Mouse (Mus musculus) c-Kit-positive CD71-negative TER-119-negative erythroid progenitor cells, embryonic 14.5 days (primary cell): ENCODE data around the gene Rab12.
A peak's percentile ranks its signal among the peaks of the same experiment; 100 is the strongest.
"Not testable (repeated sequence)": the region's sequence is repeated elsewhere in the genome, so short reads cannot be mapped to it uniquely, and the experiment has no call there.

Experiments used
- DNase-seq: peaks from one replicate; pipeline ENCODE4 v3.0.0-alpha.2; 2013; ENCODE audit warnings: low read depth

Rab12 gene

DNA sequence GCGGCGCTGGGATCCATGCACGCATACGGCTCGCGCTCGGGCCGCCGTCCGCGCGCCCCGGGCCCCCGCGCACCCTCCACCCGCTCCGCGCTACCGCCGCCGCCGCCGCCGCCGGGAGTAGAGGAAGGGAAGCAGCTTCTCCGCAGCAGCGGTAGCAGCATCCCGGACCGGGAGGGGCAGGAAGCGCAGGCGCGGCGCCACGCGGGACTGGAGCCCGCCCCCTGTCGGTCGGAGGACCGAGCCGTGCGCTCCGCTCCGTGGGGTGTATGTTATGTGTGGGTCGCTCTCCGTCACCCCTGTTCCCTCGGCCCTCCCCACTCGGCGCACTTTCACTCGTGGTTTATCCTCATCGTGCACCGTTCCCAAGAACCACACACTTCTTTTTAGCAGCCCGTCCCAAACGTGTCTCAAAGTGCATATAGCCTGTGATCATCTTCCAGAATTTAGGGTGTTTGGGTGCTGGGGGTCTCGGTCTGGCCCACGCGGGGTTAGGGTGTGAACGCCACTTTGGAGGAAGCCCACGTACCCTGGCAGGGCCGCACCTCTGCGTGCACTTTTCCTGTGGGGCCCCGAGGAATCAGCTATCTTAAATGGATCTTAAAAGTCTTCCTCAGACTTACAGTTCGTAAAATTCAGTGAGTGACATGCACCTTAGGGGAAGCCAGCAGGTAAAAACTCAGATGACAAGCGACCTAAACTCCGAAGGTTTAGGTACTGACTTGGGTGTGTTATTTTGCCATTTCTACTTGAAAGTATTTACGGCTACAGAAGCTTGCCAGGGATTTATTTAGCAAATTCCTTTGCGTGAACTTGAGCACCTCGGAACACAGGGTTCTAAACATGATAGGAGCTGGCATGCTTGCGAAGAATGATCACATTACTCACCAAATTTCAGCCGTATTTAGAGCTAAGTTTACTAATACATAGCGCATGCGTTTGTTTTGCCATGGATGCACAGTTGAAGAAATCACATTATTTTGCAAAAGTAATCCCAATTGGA, at the start of gene Rab12:
TSS of gene Rab12 (minus strand) at position 176 of the 1,000 bp plus-strand sequence.
- DNase-seq = peak; percentile 61

DNA sequence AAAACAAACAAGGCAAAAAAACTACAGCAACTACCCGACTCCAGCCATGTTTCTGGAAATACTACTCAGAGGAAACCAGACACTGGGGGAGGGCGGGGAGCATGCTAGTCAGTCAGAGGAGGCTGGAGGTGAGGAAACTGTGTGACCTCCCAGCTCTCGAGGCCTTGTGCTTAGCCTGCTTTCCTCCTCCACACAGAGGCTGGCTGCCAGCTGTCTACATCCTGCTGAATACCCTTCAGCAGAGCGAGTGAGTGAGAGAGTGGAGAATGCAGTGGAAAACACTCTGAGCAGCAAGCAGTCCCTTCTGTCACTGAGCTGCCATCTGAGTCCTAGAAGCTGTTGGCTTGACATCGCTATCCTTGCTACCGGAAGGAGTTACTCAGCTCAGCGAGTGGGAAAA, 44.7 kb upstream of the Rab12 start:
- DNase-seq = no peak

DNA sequence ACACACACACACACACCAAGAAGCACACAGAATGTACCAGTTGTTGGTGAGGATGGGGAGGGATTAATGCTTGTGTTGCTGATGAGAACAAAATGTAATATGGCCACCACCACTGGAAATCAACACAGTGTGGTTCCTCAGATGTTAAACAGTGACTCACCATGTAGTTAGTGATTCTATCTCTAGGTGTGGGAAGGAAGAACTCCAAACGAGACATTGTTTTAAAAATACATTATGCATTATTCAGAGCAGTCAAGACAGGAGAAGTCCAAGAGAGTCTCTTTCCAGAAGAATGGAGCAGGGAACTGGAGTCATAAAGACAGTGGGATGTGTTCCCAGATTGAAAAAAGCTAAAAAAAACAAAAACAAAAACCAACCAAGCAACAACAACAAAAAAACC, 44.0 kb upstream of the Rab12 start:
- no peak for DNase-seq

DNA sequence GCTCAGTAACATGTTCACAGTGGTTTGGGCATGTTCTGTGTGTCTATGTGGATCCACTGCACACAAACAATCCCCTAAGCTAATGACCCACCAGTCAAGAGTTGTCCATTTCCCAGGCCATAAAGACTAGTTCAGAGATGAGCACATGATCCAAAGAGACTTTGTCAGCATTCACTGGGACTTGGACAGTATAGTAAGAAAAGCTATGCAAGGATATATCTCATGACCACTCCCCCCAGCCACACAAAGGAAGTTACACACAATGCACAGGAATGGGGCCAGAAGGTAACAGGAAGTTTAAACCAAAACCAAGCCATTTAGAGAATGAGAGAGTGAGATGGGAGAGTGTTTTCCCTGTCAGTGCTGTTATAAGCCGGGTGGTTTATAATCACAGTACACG, 41.9 kb upstream of the Rab12 start:
- no peak for DNase-seq

DNA sequence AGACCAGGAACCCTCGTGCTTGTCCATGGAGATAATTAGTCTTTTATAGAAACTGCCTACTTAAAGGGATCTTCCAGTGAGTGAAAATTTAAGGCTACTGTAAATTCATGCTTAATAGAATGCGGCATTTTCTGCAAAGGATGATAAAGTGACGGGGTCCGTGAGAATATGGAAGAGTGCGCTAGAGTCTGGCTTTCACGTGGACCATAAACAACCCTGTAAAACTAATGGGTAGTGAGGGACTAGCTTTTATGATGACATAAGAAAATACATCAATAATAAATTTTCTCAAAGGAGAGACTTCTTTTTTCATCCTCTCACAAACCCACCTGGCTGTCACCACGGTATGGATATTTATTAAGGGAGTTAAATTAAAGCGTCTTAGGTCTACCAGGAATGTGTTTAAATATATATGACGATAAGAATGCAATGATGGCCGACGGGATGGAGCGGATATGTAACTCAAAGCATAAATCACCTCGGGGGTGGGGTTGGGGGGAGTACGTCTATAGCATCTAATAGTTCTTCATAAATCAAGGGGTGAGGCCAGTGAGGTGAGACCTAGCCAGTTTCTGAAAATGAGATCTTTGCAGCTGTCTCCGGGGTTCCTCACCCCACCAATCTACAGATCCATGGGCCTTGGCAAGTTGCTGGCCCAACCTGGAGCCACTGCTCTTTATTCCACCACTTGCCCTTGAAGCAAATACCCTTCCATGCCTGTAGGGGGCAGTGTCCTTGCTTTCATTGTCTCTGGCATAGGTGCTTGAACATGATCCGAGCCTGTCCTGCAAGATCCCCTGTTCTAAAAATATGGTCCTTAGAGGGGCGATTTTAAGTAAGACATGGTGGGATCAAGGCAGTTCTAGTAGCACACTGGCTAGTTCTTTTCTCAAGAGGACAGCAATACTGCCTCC, 39.1 kb upstream of the Rab12 start:
- DNase-seq = no peak

DNA sequence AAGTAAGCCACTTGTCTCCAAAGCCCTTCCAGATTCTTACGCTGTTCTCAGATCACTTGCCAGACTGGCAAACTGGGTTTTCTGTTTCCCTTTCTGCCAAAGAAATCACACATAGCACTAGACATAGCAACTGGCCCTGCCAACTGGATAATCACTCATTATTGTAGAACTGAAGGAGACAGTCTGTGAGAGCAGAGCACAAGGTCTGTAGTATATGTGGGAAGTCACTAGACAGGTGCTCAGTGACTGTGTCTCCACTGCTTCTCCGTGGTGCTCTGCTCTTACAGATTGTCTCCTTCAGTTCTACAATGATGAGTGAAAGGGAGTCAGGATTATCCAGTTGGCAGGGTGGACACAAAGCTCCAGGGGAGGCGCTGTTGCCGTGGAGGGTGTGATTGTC, 33.2 kb upstream of the Rab12 start:
- DNase-seq = no peak

DNA sequence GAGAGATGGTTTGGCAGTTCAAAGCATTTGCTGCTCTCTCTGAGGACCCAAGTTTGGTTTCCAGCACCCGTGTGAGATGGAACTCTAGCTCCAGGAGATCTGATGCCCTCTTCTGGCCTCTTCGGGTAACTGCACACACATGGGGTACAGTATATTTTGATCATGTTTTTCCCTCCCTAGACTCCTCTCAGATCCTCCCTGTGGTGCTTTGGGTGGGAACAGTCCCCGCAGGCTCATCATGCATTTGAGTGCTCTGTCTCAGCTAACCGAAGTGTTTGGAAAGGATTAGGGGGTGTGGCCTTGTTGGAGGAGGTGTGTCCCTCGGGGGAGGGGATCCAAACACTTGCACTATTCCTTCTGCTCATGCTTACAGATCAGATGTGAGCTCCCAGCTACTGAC, 31.0 kb upstream of the Rab12 start:
- no peak for DNase-seq

DNA sequence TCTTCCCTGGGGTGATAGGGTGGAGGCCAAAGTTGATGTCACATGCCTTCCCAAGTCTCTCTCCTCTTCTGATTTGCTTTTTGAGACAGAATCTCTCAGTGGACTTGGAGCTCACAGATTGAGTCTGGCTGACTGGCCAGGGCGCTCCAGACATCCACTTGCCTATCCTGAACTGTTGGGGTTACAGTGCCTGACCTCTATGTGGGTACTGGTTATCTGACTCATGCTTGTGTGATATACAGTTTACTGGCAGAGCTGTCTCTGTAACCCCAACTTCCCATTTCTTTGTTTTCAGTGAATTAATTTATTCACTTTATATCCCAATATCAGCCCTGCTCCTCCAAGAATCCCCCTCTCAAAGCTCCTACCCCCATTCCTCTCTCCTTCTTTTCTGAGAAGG, 12.8 kb upstream of the Rab12 start:
- no peak for DNase-seq

DNA sequence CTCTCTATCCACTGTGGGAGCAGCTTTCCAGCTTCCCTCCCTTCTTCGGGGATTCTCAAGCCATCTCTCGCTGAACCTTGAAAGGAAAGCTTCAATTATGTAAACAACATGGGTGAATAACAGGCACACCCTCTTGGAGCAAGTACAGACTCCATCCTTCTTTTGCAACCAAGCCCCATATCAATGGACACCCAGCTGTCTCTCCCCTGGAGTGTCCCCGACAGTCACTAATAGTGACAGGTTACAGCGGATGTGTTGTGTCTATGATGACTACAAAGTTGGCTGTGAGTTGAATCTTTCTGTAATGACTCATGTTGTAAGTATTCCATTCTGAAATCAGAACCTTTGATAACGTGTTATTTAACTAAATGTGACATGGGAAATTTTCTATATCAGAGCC, 3.9 kb upstream of the Rab12 start:
- DNase-seq = no peak

DNA sequence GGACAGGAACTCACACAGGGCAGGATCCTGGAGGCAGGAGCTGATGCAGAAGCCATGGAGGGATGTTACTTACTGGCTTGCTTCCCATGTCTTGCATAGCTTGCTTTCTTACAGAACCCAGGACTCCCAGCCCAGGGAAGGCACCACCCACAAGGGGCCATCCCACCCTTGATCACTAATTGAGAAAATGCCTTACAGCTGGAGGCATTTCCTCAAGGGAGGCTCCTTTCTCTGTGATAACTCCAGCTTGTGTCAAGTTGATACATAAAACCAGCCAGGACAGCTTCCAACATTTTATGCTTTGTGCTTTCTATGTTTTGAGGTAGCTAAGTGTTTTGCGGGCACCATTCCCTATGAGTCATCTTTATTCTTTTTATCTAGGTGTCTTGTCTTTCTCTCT, 3.1 kb upstream of the Rab12 start:
- DNase-seq = not testable (repeated sequence)

DNA sequence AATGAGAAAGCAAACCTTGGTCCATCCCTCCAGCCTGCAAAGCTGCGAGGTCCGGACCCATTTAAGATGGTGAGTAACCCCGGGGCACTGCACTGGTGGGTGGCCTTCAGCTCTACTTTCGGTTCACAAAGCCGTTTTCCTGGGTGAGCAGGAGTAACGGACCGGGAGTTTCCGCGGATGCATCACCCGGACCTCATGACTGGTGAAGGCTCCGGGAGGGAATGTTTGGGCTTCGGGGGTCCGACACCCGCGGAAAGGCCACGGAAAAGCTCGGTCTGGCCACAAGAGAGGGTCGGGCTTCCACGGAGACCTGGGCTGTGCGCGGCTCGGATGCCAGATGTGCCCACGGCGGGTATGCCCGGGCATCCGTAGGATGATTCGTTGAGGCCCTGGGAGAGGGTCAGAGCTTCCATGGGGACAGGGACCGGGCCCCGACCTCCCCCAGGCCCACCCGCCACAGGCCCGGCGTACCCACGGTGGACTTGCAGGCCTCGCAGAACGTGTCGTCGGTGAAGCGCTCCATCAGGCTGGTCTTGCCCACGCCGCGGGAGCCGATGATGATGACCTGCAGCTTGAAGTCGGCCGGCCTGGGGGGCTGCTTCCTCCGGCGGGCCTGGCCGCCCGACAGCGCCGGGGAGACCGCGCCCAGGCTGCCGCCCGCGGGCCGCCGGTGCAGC, 514 bp downstream of the Rab12 start:
- DNase-seq = no peak

DNA sequence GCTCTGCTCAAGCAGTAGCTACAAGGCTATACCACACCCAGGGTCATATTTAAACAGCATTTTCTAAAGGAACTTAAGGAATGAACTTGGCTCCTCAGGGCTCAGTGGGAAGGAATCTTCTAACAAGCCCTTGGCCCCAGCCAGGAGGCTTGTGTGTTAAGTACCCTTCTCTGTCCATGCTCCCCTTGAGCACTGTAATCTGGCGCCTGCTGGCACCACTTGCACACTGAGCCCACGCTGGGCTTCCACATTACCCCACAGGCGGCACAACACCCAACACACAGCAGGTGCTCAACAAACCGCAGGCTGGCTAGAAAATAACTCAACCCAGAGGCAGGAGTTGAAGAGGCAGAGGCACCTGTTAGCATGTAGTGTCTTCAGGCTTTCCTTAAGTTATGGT, 2.6 kb downstream of the Rab12 start:
- DNase-seq = no peak

DNA sequence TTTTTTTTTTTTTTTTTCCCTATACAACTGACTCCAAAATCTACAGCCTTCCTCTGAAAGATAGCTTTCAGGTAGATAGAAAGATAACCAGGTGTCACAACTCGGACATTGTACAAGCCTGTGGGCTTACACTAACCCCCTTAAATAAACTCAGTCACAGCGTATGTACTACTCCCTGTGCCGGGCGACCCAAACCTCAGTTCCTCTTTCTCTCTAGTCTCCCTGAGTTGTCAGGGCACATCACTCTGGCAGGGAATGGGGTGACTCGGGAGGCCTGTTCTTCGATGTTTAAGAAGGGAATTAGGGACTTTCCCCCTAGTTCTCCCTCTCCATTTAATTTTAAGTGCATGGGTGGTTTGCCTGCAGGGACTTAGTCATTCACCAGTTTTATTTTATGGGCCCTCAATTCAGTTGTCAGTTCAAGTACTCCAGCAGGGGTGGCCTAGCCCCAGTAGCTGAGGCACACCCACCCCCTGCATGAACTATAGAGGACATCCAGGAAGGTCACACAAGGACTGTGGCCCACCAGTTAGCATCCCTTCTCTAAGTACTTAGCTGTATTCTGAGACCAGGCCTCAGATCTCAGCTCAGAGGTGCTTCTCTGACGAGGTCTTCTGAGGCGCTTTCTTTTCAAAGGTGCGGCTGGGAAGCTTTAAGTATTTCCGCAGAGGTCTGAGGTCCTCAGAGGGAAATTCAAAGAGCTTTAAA, 5.1 kb downstream of the Rab12 start:
- no peak for DNase-seq

DNA sequence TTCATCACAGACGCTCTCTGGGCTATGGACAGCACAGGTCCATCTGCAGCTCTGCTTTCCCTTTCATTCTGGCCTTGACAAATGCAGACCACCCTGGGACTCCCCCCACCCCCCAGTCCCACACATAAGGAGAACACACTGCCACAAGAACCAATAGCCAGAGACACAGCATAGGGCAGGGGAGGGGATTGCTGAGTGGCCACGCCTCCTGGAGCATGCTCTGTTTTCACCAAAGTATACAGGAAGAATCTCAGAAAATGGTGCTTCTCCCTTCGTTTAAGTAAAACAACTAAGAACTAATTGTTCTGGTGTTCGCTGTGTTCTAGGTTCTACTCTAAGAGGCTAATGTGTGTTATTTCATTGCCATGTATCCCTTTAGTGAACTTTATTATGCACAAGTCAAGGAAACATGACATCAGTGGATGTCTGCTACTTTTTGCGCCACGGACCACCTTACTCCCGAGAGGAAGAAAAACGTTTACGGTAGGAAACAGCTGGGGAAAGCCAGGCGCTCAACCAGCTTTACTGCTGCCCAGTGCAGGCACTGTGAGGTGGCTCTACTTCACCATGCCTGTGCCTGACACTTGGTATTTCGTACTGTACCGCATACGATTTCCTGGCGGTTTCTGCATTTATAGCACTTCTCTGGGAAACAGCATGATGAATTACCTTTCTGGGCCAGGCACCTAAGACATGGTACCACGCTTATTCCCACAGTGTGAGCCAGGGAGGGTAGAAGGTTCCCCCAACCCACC, 7.2 kb downstream of the Rab12 start:
- DNase-seq = no peak

DNA sequence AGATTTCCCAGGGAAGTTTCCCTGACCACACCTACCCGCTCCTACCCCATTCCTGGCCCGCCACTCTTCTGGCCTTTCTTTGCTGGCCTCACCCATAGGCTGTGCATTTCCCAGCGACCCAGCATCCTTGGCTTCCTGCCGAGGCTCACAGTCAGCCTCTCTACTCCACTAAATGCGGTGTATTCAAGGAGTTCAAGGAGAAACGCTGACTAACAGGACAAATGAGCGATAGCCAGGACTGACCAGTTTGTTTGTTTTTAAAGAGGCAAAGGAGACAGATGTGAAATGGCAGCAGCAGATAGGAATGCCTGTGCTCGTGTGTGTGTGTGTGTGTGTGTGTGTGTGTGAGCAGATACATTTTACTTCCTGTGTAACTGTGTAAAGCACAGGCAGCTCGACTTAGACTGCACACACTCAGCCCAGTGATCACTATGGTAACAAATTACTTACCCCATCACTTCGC, 9.3 kb downstream of the Rab12 start:
- DNase-seq = no peak

DNA sequence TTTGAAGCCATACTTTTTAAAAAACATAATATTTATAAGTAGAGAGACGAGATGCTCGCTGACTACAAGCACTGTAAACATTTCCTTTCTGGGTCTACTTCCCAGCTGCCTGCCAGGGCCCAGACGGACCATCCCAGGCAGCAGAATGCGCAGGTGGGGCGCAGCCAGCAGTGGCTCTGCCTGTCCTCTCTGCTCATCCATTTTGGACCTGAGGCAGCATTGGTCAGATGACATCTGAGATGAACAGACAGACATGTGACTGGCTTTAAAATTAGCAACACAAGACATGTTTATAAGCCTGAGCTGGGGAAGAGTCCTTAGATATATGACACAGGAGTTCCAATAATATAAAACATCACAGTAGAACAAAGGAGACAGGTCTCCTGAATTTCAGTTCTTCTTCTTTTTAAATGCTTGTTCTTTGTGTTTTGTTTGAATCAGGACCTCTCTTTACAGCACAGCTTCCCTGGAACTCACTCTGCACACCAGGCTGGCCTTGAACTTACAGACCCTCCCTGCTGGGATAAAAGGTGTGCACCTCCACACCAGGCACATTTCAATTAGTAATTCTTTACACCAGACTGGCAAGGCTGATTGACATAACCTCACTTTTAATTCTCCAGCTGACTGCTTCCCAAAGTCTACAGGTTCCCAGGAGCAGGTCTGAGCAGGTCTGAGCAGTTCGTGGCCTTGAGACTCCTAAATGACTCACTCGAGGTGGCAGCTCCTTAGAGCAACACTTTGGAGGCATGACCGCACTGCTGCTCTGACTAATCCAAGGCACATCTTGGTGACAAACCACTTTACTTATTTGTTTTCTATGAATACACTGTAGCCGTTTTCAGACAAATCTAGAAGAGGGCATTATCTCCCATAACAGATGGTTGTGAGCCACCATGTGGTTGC, 12.2 kb downstream of the Rab12 start:
- DNase-seq = no peak

DNA sequence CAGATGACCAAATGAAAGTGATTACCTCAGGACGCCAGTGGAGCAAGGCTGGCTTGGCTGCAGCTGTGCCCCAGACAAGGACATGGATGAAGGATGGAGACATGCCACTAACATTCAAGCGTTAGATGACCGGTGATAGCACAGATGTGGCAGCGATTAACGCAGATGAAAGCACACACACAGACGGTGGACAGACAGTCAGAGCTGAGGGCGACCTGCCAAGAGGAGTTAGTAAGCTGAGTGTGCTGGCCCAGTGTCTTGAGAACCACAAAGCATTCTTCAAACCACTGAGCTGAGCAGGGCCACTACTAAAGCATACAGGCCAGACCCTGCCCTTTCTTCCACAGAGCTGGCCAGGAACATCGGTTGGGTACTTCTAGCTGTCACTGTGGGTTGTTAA, 14.6 kb downstream of the Rab12 start:
- no peak for DNase-seq

DNA sequence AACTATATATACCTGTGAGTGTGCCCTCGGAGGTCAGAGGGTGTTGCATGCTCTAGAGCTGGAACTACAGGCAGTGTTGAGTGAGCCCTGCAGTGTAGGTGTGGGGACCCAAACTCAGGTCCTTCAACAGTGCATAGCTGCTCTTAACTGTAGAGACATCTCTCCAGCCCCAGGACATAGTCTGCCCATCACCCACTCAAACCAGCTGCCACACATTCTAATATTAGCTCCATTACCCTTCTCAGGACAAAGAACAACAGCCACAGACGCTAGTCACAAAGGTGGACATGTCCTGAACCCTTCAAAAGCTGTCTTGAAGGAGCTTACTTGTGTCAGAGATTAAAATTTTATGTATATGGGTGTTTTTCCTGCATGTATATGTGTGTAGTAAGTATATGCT, 15.3 kb downstream of the Rab12 start:
- DNase-seq = no peak

DNA sequence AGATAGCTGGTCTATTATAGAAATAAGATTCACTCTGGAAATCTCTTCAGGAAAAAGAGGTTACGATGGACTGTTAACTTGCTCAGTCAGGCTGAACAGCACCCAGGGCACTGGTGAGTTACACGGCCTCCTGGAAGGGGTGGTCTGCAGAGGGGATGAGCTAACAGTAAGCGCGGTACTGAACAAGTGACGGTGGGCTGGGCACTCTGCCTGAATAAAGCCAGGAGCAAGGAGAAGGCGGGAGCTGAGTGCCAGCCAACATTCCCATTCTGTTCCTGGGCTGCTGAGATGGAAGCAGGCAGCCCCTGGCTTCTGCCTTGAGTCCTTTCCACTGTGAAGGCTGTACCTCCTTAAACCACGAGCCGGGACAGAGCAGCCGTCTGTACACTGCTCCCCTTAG, 16.1 kb downstream of the Rab12 start:
- no peak for DNase-seq

DNA sequence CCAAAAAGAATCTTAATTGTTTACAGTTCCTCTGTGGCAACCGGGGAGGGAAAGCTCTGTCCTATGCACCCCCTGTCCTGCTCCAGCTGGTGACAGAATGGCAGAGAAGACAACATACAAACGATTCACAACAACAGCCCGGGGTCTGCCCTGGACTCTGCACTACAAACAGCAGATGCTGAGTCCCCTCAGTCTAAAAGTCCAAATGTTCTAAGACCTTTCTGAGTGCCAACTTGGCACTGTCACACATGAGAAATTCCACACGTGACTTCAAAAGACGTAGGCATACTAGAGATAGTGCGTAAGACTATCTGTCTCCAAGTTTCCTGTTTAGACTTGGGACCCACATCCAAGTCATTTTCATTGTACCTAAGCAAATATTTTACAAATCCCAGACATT, 16.7 kb downstream of the Rab12 start:
- no peak for DNase-seq
